Mouse (Mus musculus) intestine, postnatal 0 days (tissue): ENCODE measurements around the gene Cdk2ap1. TPM values are rescaled to one million over a fixed set of nuclear protein-coding genes. Genes with fewer than 3 reads are reported as not detected.

Experiments used
- ATAC-seq: fragments of 200-750 bp; cut with Nextera tagmentation; 2 replicates; pipeline ENCODE4 v1.8.0; 2017; ENCODE audit warnings: mild to moderate bottlenecking, moderate TSS enrichment, moderate library complexity
- H3K27ac ChIP-seq: fragments of 300-500 bp; sonication (generic); 2 replicates; pipeline ENCODE4 v1.5.1; 2014; ENCODE audit warnings: mild to moderate bottlenecking, low read depth, low read length, moderate library complexity
- H3K27me3 ChIP-seq: fragments of 300-500 bp; sonication (generic); replicated peaks from 2 replicates; pipeline ENCODE4 v1.6.1; 2014; ENCODE audit warnings: low read length, mixed read lengths; ENCODE audit not compliant: control insufficient read depth, insufficient read depth
- H3K36me3 ChIP-seq: fragments of 300-500 bp; sonication (generic); 2 replicates; pipeline ENCODE4 v1.6.1; 2014; ENCODE audit warnings: mild to moderate bottlenecking, moderate library complexity; ENCODE audit not compliant: control insufficient read depth, insufficient read depth
- H3K4me1 ChIP-seq: fragments of 300-500 bp; sonication (generic); replicated peaks from 2 replicates; pipeline ENCODE4 v1.6.1; 2014; ENCODE audit warnings: antibody characterized with exemption, low read length, mixed read lengths; ENCODE audit not compliant: control insufficient read depth, insufficient read depth
- H3K4me2 ChIP-seq: fragments of 300-500 bp; sonication (generic); replicated peaks from 2 replicates; pipeline ENCODE4 v1.6.1; 2014; ENCODE audit warnings: low read depth, mild to moderate bottlenecking, moderate library complexity
- H3K4me3 ChIP-seq: fragments of 300-500 bp; sonication (generic); 2 replicates; pipeline ENCODE4 v1.5.1; 2014; ENCODE audit warnings: low read depth, low read length
- H3K9ac ChIP-seq: fragments of 300-500 bp; sonication (generic); 2 replicates; pipeline ENCODE4 v1.6.1; 2014; ENCODE audit warnings: mild to moderate bottlenecking, low read depth, low read length
- H3K9me3 ChIP-seq: fragments of 300-500 bp; sonication (generic); 2 replicates; pipeline ENCODE4 v1.6.1; 2016; ENCODE audit warnings: mixed run types; ENCODE audit not compliant: control insufficient read depth
- CTCF ChIP-seq: sonication (generic); IDR thresholded peaks from 2 replicates; pipeline ENCODE4 v1.5.1; 2016; ENCODE audit warnings: low read depth, mild to moderate bottlenecking, control low read depth, antibody characterized with exemption, moderate library complexity
- WGBS: fragments of 180-500 bp; shearing (Covaris S2); extraction: QIAGEN DNeasy Blood & Tissue Kit; methylation state at CpG from one replicate; pipeline ENCODE4 v1.1.7; 2014; 5-methylcytosine and 5-hydroxymethylcytosine counted together
- polyA plus RNA-seq: library from polyadenylated mRNA; unstranded; fragments of >200 nt; fragmentation: Nextera tagmentation; extraction: Ambion mirVana; gene quantifications from 2 replicates; pipeline ENCODE4 v1.2.1, GENCODE M21; 2015

Cdk2ap1 gene
- polyA plus RNA-seq, 1 experiment from 2014 or later, result 53.6 TPM

GRCm38 (mm10) chr5:124359641-124360040 lies 3.2 kb downstream of the Cdk2ap1 start:
- 83% methylated on average over 2 of the region's 2 CpGs for WGBS
- H3K4me1 ChIP-seq, result no peaks in the 10 kb centered on the region
- no peak overlapping the region for H3K9ac ChIP-seq
- no peaks in the 10 kb centered on the region for H3K9me3 ChIP-seq
- TF ChIP-seq CTCF, result peak; percentile 61
- no peak overlapping the region for H3K27ac ChIP-seq
- no peak overlapping the region for H3K4me3 ChIP-seq
- H3K36me3 ChIP-seq, result no peaks in the 10 kb centered on the region
- H3K4me2 ChIP-seq, result no peak overlapping the region
- no peak for ATAC-seq
- no peaks in the 10 kb centered on the region for H3K27me3 ChIP-seq

- no peaks in the 10 kb centered on the region for H3K9me3 ChIP-seq
- peak; percentile 39 for TF ChIP-seq CTCF
- H3K36me3 ChIP-seq, result no peaks in the 10 kb centered on the region
- H3K4me3 ChIP-seq, result no peak overlapping the region
- 52% methylated on average over 3 of the region's 3 CpGs for WGBS
- no peak overlapping the region for H3K9ac ChIP-seq
- peaks cover 4% of the 10 kb centered on the region; the same call in 1 of the 2 replicates for H3K4me1 ChIP-seq
- no peak overlapping the region for H3K27ac ChIP-seq
- no peak for ATAC-seq
- no peaks in the 10 kb centered on the region for H3K27me3 ChIP-seq
- H3K4me2 ChIP-seq, result no peak overlapping the region
Measured at GRCm38 (mm10) chr5:124356695-124357094, 6.2 kb downstream of the Cdk2ap1 start.

- Histone ChIP-seq H3K4me3 (peak overlapping the region; percentile 96), H3K27ac (no peak overlapping the region), H3K9me3 (no peaks in the 10 kb centered on the region), H3K36me3 (no peaks in the 10 kb centered on the region), H3K4me2 (peak overlapping the region; percentile 93), H3K9ac (no peak overlapping the region), H3K27me3 (no peaks in the 10 kb centered on the region), H3K4me1 (peaks cover 8% of the 10 kb centered on the region; the same call in 1 of the 2 replicates)
- WGBS, result 9% methylated on average over 12 of the region's 12 CpGs
- no peak for TF ChIP-seq CTCF
- no peak for ATAC-seq
Measured at GRCm38 (mm10) chr5:124355425-124355959, 7.4 kb downstream of the Cdk2ap1 start.

- peak; percentile 46 for ATAC-seq
- under 1% methylated on average over 42 of the region's 60 CpGs for WGBS
- H3K4me1 ChIP-seq, result peaks cover 8% of the 10 kb centered on the region; the same call in 1 of the 2 replicates
- no peak for TF ChIP-seq CTCF
- peak overlapping the region; percentile 95 for H3K27ac ChIP-seq
- H3K27me3 ChIP-seq, result no peaks in the 10 kb centered on the region
- H3K36me3 ChIP-seq, result no peaks in the 10 kb centered on the region
- peak overlapping the region; percentile 96 for H3K4me3 ChIP-seq
- no peaks in the 10 kb centered on the region for H3K9me3 ChIP-seq
- H3K4me2 ChIP-seq, result peak overlapping the region; percentile 93
- H3K9ac ChIP-seq, result peak overlapping the region; percentile 98
Measured at GRCm38 (mm10) chr5:124354574-124355424, 8.1 kb downstream of the Cdk2ap1 start.

DNA sequence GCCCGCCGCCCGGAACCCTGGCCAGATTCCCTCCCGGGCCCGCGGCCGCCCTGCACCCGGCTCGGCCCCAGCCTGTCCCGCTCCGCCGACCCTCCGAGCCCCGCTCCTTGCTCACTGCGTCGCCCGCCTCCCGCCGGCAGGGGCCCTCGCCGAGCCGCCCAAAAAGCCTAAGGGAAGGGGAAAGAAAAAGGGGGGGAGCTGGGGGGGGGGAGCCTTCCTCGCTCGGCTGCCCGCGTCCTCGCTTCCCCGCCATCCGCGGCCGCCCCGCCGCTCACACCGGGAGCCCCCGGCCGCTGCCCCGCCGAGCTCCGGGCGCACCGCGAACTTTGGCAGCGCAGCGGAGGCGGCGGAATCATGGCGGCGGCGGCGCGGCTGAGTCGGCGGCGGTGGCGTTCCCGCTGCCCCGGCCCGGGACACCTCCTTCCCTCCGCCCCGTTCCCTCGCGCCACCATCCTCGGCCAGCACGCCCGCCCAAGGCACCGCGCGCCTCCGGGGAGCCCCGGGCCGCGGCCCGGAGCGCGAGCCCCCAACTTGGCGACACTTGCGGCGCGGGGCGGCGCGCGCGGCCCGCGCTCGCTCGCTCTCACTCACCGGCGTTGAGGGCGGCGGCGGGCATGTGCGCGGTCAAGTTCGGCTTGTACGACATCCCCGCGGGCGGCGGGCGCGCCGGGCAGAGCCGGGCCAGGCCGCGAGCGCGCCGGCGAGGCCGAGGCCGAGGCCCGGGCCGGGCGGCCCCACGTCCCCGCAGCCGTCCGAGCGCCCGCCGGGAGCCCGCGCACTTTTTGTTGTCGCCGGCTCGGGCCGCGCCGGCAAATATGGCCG lies 8.9 kb downstream of the Cdk2ap1 start:
- Histone ChIP-seq H3K9ac (peak overlapping the region; percentile 98), H3K27ac (peak overlapping the region; percentile 95), H3K27me3 (no peaks in the 10 kb centered on the region), H3K4me2 (peak overlapping the region; percentile 93), H3K4me1 (peaks cover 8% of the 10 kb centered on the region; the same call in 1 of the 2 replicates), H3K9me3 (no peaks in the 10 kb centered on the region), H3K4me3 (peak overlapping the region; percentile 96), H3K36me3 (peaks cover 8% of the 10 kb centered on the region; the same call in 1 of the 2 replicates)
- under 1% methylated on average over 72 of the region's 132 CpGs for WGBS
- peak; percentile 17 for ATAC-seq
- peak; percentile 68 for TF ChIP-seq CTCF
